Mouse (Mus musculus): ENCODE data around the gene Cenpt. TPM values are rescaled to one million over a fixed set of nuclear protein-coding genes. Genes with fewer than 3 reads are reported as not detected.
"Not testable (repeated sequence)": the region's sequence is repeated elsewhere in the genome, so short reads cannot be mapped to it uniquely, and the experiment has no call there.

Cenpt gene
- polyA plus RNA-seq, 1 experiment from 2014 or later: 23.4 TPM

- 94% methylated on average over 11 of the region's 11 CpGs for WGBS
- TF ChIP-seq CTCF (IDR thresholded peaks at IDR 0.05; ENCODE audit: low read depth): no peak
- no peaks in the 10 kb centered on the region for H3K27me3 ChIP-seq (ENCODE audit: insufficient read depth, low read length)
- H3K9ac ChIP-seq (ENCODE audit: low read depth, low read length): no peak overlapping the region
- H3K9me3 ChIP-seq (replicated peaks; ENCODE audit: low read length): no peaks in the 10 kb centered on the region
- no peak overlapping the region for H3K27ac ChIP-seq
- peaks cover 60% of the 10 kb centered on the region for H3K36me3 ChIP-seq (ENCODE audit: insufficient read depth, low read length)
- DNase-seq (ENCODE audit: low spot score): no peak
- H3K4me2 ChIP-seq (ENCODE audit: low read length): no peak overlapping the region
- no peak overlapping the region for H3K4me3 ChIP-seq (replicated peaks; ENCODE audit: low read depth, low read length)
- H3K4me1 ChIP-seq (replicated peaks; ENCODE audit: insufficient read depth, low read length): peaks cover 4% of the 10 kb centered on the region; the same call in 1 of the 2 replicates
- no peak for ATAC-seq (replicated peaks; ENCODE audit: low FRiP score, low read depth)
Measured at GRCm38 (mm10) chr8:105846678-105847077, 6.4 kb downstream of the Cenpt start.

DNA sequence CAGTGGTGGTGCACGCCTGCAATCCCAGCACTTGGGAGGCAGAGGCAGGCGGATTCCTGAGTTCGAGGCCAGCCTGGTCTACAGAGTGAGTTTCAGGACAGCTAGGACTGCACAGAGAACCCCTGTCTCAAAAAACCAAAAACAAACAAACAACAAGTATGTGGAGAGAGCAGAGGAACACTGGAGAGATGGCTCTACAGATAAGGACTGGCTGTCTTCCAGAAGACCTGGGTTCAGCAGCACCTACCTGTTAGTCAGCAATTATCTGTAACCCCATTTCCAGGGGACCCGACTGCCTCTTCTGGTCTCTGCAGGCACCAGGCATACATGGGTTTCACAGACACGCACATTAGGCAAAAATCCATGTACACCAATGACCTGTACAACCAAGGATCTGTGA lies 13.9 kb downstream of the Cenpt start:
- TF ChIP-seq CTCF (IDR thresholded peaks at IDR 0.05; ENCODE audit: low read depth): no peak
- WGBS: 89% methylated on average over 5 of the region's 5 CpGs
- no peak for ATAC-seq (replicated peaks; ENCODE audit: low FRiP score, low read depth)

GRCm38 (mm10) chr8:105836991-105837390 lies 16.1 kb downstream of the Cenpt start:
- Histone ChIP-seq H3K27me3 (ENCODE audit: insufficient read depth, low read length) (no peaks in the 10 kb centered on the region), H3K27ac (no peak overlapping the region)

More for the DNA sequence above, 13.9 kb downstream of the Cenpt start:
- no peak overlapping the region for H3K4me2 ChIP-seq (ENCODE audit: low read length)
- H3K9ac ChIP-seq (ENCODE audit: low read depth, low read length): no peak overlapping the region
- no peaks in the 10 kb centered on the region for H3K27me3 ChIP-seq (ENCODE audit: insufficient read depth, low read length)
- DNase-seq (ENCODE audit: low spot score): no peak
- H3K36me3 ChIP-seq (ENCODE audit: insufficient read depth, low read length): peaks cover 9% of the 10 kb centered on the region; the same call in 1 of the 2 replicates
- no peaks in the 10 kb centered on the region for H3K4me1 ChIP-seq (replicated peaks; ENCODE audit: insufficient read depth, low read length)
- H3K27ac ChIP-seq: no peak overlapping the region
- no peak overlapping the region for H3K4me3 ChIP-seq (replicated peaks; ENCODE audit: low read depth, low read length)
- H3K9me3 ChIP-seq (replicated peaks; ENCODE audit: low read length): no peaks in the 10 kb centered on the region

GRCm38 (mm10) chr8:105835318-105835717 lies 17.8 kb downstream of the Cenpt start:
- Histone ChIP-seq H3K4me2 (ENCODE audit: low read length) (no peak overlapping the region), H3K36me3 (ENCODE audit: insufficient read depth, low read length) (no peaks in the 10 kb centered on the region), H3K27ac (no peak overlapping the region), H3K4me3 (replicated peaks; ENCODE audit: low read depth, low read length) (no peak overlapping the region), H3K9ac (ENCODE audit: low read depth, low read length) (no peak overlapping the region), H3K4me1 (replicated peaks; ENCODE audit: insufficient read depth, low read length) (no peaks in the 10 kb centered on the region), H3K27me3 (ENCODE audit: insufficient read depth, low read length) (no peaks in the 10 kb centered on the region), H3K9me3 (replicated peaks; ENCODE audit: low read length) (no peaks in the 10 kb centered on the region)
- DNase-seq (ENCODE audit: low spot score): peak; percentile 45
- peak; percentile 73 for TF ChIP-seq CTCF (IDR thresholded peaks at IDR 0.05; ENCODE audit: low read depth)
- WGBS: 29% methylated on average over 11 of the region's 11 CpGs
- ATAC-seq (replicated peaks; ENCODE audit: low FRiP score, low read depth): no peak

More at GRCm38 (mm10) chr8:105836991-105837390, 16.1 kb downstream of the Cenpt start:
- DNase-seq (ENCODE audit: low spot score) (no peak), ATAC-seq (replicated peaks; ENCODE audit: low FRiP score, low read depth) (no peak)
- Histone ChIP-seq H3K9me3 (replicated peaks; ENCODE audit: low read length) (no peaks in the 10 kb centered on the region), H3K4me1 (replicated peaks; ENCODE audit: insufficient read depth, low read length) (no peaks in the 10 kb centered on the region), H3K9ac (ENCODE audit: low read depth, low read length) (no peak overlapping the region), H3K36me3 (ENCODE audit: insufficient read depth, low read length) (no peaks in the 10 kb centered on the region), H3K4me2 (ENCODE audit: low read length) (no peak overlapping the region), H3K4me3 (replicated peaks; ENCODE audit: low read depth, low read length) (no peak overlapping the region)
- TF ChIP-seq CTCF (IDR thresholded peaks at IDR 0.05; ENCODE audit: low read depth): no peak
- 85% methylated on average over 6 of the region's 6 CpGs for WGBS

DNA sequence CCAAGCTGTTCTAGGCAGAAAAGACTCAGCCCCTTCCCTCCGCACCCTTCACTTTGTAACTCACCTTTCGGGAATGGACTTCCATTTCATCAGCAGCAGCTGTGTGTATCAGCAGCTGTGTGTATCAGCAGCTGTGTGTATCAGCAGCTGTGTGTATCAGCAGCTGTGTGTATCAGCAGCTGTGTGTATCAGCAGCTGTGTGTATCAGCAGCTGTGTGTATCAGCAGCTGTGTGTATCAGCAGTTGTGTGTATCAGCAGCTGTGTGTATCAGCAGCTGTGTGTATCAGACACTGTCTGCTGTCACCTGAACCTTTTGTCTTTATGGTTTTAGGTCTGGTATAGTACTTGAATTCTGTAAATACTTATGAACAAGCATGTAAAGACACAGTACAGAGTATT lies 19.3 kb downstream of the Cenpt start:
- H3K9me3 ChIP-seq (replicated peaks; ENCODE audit: low read length); DNase-seq (ENCODE audit: low spot score); ATAC-seq (replicated peaks; ENCODE audit: low FRiP score, low read depth); H3K4me3 ChIP-seq (replicated peaks; ENCODE audit: low read depth, low read length); H3K4me1 ChIP-seq (replicated peaks; ENCODE audit: insufficient read depth, low read length); H3K9ac ChIP-seq (ENCODE audit: low read depth, low read length); H3K4me2 ChIP-seq (ENCODE audit: low read length); H3K27ac ChIP-seq; H3K36me3 ChIP-seq (ENCODE audit: insufficient read depth, low read length); H3K27me3 ChIP-seq (ENCODE audit: insufficient read depth, low read length): not testable (repeated sequence)
- WGBS: 75% methylated on average over 2 of the region's 2 CpGs

- H3K27me3 ChIP-seq (ENCODE audit: insufficient read depth, low read length): no peaks in the 10 kb centered on the region
- H3K4me3 ChIP-seq (replicated peaks; ENCODE audit: low read depth, low read length): peak within 1 kb of the TSS; percentile 89
- peak within 1 kb of the TSS; percentile 56 for H3K27ac ChIP-seq
- WGBS: under 1% methylated on average over 52 of the region's 52 CpGs
- peaks cover 6% of the 10 kb centered on the region; the same call in 1 of the 2 replicates for H3K4me1 ChIP-seq (replicated peaks; ENCODE audit: insufficient read depth, low read length)
- DNase-seq (ENCODE audit: low spot score) (peak; percentile 100), ATAC-seq (replicated peaks; ENCODE audit: low FRiP score, low read depth) (peak; percentile 99)
- H3K9me3 ChIP-seq (replicated peaks; ENCODE audit: low read length): no peaks in the 10 kb centered on the region
- H3K4me2 ChIP-seq (ENCODE audit: low read length): peak within 1 kb of the TSS; percentile 80
- 0 out of 2 replicates have a peak, but pooled peaks cover 7% of the 10 kb centered on the region for H3K36me3 ChIP-seq (ENCODE audit: insufficient read depth, low read length)
- no peak for TF ChIP-seq CTCF (IDR thresholded peaks at IDR 0.05; ENCODE audit: low read depth)
- H3K9ac ChIP-seq (ENCODE audit: low read depth, low read length): peak within 1 kb of the TSS; percentile 87
Measured at GRCm38 (mm10) chr8:105826861-105827848, 25.9 kb downstream of the Cenpt start, which contains the start of the genes Ranbp10 and Tsnaxip1. Gene Ranbp10 (minus strand): TSS chr8:105827350. Gene Tsnaxip1 (plus strand): TSS chr8:105827731.
